Mouse (Mus musculus) stomach, embryonic 15.5 days (tissue): Measurements from ENCODE around the gene Tanc2. TPM values are rescaled to one million over a fixed set of nuclear protein-coding genes. Genes with fewer than 3 reads are reported as not detected.

Experiments used
- ATAC-seq: fragments of 200-750 bp; cut with Nextera tagmentation; 2 replicates; pipeline ENCODE4 v1.8.0; 2017; ENCODE audit warnings: low read depth, moderate number of reproducible peaks, moderate TSS enrichment; ENCODE audit not compliant: insufficient read depth, low FRiP score
- H3K27ac ChIP-seq: fragments of 300-500 bp; sonication (generic); 2 replicates; pipeline ENCODE4 v1.5.1; 2015; ENCODE audit warnings: mild to moderate bottlenecking, inconsistent platforms
- H3K27me3 ChIP-seq: fragments of 300-500 bp; sonication (generic); replicated peaks from 2 replicates; pipeline ENCODE4 v1.6.1; 2015; ENCODE audit warnings: inconsistent platforms
- H3K36me3 ChIP-seq: fragments of 300-500 bp; sonication (generic); 2 replicates; pipeline ENCODE4 v1.6.1; 2015; ENCODE audit warnings: inconsistent platforms
- H3K4me1 ChIP-seq: fragments of 300-500 bp; sonication (generic); 2 replicates; pipeline ENCODE4 v1.6.1; 2015; ENCODE audit warnings: inconsistent platforms
- H3K4me2 ChIP-seq: fragments of 300-500 bp; sonication (generic); 2 replicates; pipeline ENCODE4 v1.6.1; 2015; ENCODE audit warnings: mild to moderate bottlenecking, inconsistent platforms
- H3K4me3 ChIP-seq: fragments of 300-500 bp; sonication (generic); replicated peaks from 2 replicates; pipeline ENCODE4 v1.5.1; 2015; ENCODE audit warnings: inconsistent platforms
- H3K9ac ChIP-seq: fragments of 300-500 bp; sonication (generic); 2 replicates; pipeline ENCODE4 v1.6.1; 2015; ENCODE audit warnings: inconsistent platforms
- H3K9me3 ChIP-seq: fragments of 300-500 bp; sonication (generic); 2 replicates; pipeline ENCODE4 v1.6.1; 2016; ENCODE audit warnings: inconsistent platforms
- whole genome bisulfite sequencing: fragments of 180-500 bp; shearing (Covaris S2); methylation state at CpG from one replicate; pipeline ENCODE4 v1.1.7; 2015; 5-methylcytosine and 5-hydroxymethylcytosine counted together
- polyA plus RNA-seq: library from polyadenylated mRNA; unstranded; fragments of >200 nt; fragmentation: Nextera tagmentation; extraction: Ambion mirVana; gene quantifications from 2 replicates; pipeline ENCODE4 v1.2.1, GENCODE M21; 2015

The Tanc2 gene
- polyA plus RNA-seq, 1 experiment from 2014 or later: 9.6 TPM

DNA sequence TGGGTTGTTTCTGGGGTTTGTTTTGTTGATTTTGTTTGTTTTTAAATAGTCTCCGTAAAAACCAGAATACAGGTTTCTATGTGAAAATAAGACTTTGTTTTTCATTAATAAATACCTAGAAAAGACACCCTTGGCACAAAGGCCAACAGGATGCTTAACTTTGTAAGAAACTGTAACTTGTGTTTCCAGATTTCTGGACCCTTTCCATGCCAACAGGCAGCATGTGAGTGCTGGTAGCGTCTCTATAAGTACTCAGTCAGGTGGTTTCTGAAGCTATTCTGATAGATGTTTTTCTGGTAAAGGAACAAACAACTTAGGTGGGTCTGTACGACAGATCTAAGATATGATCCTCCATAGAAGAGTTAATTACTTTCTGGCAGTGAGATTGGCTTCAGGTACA lies 26.2 kb upstream of the Tanc2 start:
- Histone ChIP-seq H3K9ac (no peak overlapping the region), H3K4me2 (no peak overlapping the region), H3K4me1 (no peaks in the 10 kb centered on the region), H3K9me3 (no peaks in the 10 kb centered on the region), H3K4me3 (no peak overlapping the region), H3K36me3 (no peaks in the 10 kb centered on the region), H3K27ac (no peak overlapping the region), H3K27me3 (no peaks in the 10 kb centered on the region)
- no peak for ATAC-seq
- 86% methylated on average over 3 of the region's 3 CpGs for WGBS

DNA sequence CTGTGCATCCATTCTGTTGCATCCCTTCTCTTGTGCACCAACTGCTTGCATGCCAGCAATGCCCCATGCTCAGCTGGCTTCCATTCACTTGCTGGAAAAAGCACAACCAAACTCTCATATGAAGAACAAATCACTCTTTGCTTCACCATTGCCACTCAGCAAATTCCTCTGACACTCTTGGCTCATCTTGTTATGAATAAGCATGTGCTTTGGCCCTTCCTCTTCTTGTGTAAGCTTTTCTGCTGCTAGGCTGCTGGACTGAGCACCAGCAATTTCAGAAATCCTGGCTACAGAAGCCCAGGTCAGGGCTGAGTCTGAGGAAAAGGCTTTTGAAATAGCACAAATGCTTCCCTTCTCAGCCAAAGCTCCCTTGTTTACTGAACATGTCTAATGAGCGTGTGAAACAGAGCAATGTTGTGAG lies 22.6 kb upstream of the Tanc2 start:
- H3K4me2 ChIP-seq: no peak overlapping the region
- no peaks in the 10 kb centered on the region for H3K27me3 ChIP-seq
- 28% methylated on average over 1 of the region's 1 CpGs for whole genome bisulfite sequencing
- no peak overlapping the region for H3K27ac ChIP-seq
- no peaks in the 10 kb centered on the region for H3K36me3 ChIP-seq
- H3K9ac ChIP-seq: no peak overlapping the region
- H3K4me1 ChIP-seq: no peaks in the 10 kb centered on the region
- H3K9me3 ChIP-seq: no peaks in the 10 kb centered on the region
- no peak overlapping the region for H3K4me3 ChIP-seq
- no peak for ATAC-seq

DNA sequence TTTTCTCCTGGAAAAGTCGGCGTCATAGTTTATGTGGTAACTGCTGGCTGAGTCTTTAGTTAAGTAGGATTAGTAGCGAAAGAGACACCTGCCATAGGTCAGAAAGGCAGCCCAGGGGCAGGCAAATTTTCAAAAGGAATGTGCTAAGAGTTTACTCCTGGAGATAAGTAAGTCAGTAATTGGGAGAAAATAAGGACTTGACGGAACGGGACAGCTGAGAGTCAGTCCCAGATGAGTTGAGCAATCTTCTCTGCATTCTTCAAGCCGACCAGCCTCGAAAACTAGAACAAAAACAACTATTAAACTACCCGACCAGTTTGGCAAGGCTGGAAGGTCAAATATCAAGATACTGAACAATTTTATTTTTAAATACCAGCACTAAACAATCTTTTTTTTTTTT lies 17.8 kb upstream of the Tanc2 start:
- no peak for ATAC-seq

DNA sequence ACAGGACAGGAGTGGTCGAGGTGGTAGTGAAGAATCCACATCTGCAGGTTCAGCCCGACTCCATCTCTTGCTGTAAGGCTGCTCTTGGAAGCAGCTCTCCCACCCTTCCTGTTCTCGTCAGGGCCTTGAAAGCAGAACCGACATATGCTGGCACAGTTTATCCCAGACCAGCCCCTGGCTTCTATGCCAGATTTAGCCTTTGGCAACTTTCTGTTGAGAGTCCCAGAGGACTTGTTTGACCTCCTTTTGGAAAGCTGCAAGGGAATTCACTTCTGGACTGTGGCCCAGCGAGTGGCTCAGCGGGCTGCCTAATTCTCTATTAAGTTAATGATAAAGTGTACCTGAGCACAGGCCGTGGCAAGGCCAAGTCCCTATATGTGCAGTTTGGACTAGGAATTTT lies 15.5 kb upstream of the Tanc2 start:
- H3K4me1 ChIP-seq: no peaks in the 10 kb centered on the region
- no peak for ATAC-seq
- H3K4me3 ChIP-seq: no peak overlapping the region
- H3K27me3 ChIP-seq: no peaks in the 10 kb centered on the region
- H3K9ac ChIP-seq: no peak overlapping the region
- H3K9me3 ChIP-seq: no peaks in the 10 kb centered on the region
- no peak overlapping the region for H3K27ac ChIP-seq
- H3K36me3 ChIP-seq: no peaks in the 10 kb centered on the region
- 62% methylated on average over 7 of the region's 7 CpGs for WGBS
- H3K4me2 ChIP-seq: no peak overlapping the region

More for the DNA sequence above, 17.8 kb upstream of the Tanc2 start:
- Histone ChIP-seq H3K9ac (no peak overlapping the region), H3K4me2 (no peak overlapping the region), H3K27me3 (no peaks in the 10 kb centered on the region), H3K36me3 (no peaks in the 10 kb centered on the region), H3K4me3 (no peak overlapping the region), H3K27ac (no peak overlapping the region), H3K9me3 (no peaks in the 10 kb centered on the region), H3K4me1 (no peaks in the 10 kb centered on the region)
- 39% methylated on average over 8 of the region's 8 CpGs for WGBS

DNA sequence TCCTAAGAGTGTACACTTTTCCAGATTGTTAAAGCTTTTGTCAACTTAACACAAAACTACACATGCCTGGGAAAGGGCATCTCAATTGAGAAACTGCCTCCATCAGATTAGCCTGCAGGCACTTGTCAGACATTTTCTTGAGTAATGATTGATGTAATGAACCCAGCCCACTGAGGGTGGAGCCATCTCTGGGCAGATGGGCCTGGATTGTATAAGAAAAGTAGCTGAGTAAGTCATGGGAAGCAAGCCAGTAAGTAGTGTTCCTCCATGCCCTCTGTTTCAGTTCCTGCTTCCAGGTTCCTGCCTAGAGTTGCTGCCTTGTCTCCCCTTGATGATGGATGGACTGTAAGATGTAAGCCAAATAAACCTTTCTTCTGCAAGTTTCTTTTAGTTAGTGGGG lies 12.6 kb upstream of the Tanc2 start:
- no peaks in the 10 kb centered on the region for H3K27me3 ChIP-seq
- no peak overlapping the region for H3K4me3 ChIP-seq
- ATAC-seq: no peak
- H3K4me1 ChIP-seq: no peaks in the 10 kb centered on the region
- no peak overlapping the region for H3K4me2 ChIP-seq
- no peaks in the 10 kb centered on the region for H3K36me3 ChIP-seq
- H3K27ac ChIP-seq: no peak overlapping the region
- no peak overlapping the region for H3K9ac ChIP-seq
- H3K9me3 ChIP-seq: no peaks in the 10 kb centered on the region

DNA sequence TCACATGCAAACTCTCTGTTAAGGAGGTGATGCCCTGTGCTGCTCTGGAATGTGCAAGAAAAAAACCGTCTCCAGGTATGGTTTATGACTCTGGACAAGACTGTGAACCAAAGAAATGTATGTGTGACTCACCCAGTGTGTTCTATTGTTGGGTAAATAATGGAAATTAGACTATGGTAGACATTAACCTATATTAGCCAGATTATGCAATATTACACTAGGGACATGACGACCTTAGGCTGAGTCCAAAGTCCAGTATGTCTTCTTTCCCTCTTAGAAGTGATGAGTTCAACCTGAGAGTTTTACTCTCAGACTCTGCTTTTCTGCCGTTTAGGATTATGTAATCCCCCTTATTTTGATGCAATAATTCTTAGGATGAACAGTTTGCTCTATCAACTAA lies 7.8 kb upstream of the Tanc2 start:
- H3K27me3 ChIP-seq: no peaks in the 10 kb centered on the region
- no peaks in the 10 kb centered on the region for H3K4me1 ChIP-seq
- no peak overlapping the region for H3K4me2 ChIP-seq
- 82% methylated on average over 3 of the region's 3 CpGs for WGBS
- no peaks in the 10 kb centered on the region for H3K9me3 ChIP-seq
- H3K4me3 ChIP-seq: no peak overlapping the region
- no peak overlapping the region for H3K9ac ChIP-seq
- H3K36me3 ChIP-seq: no peaks in the 10 kb centered on the region
- no peak overlapping the region for H3K27ac ChIP-seq
- no peak for ATAC-seq

DNA sequence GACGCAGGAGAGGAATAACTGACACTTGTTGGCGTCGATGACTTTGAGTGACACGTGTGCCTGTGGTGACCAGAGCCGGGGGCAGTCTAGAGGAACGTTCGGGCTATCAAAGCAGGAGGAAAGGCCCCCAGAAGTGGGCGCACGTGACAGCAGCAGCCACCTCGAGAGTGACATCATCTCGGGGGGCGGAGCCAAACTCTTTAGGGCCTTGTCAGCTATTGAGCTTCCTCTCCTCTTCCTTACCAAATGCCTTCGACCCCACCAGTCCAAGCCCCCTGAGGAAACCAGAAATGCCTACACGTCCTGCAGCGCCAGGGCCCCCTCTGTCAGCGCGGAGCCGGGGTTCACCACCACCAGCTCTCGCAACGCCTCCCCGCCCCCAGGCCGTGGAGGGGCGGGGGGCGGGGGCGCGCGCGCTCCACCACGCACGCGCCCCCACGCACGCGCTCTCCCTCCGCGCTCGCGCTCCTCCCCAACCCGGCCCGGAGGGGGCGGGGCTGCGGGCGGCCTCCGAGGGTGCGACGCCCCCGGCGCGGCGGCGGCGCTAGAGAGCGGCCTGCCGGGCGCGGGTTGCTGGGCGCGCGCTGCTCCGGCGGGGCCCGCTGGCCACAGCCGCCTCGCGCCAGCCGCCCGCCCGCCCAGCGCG lies 432 bp upstream of the Tanc2 start:
- peak overlapping the region; percentile 94 for H3K9ac ChIP-seq
- H3K4me3 ChIP-seq: peak overlapping the region; percentile 89
- peak overlapping the region; percentile 89 for H3K4me2 ChIP-seq
- H3K4me1 ChIP-seq: no peaks in the 10 kb centered on the region
- no peaks in the 10 kb centered on the region for H3K9me3 ChIP-seq
- H3K36me3 ChIP-seq: no peaks in the 10 kb centered on the region
- peak; percentile 93 for ATAC-seq
- 0% methylated on average over 47 of the region's 70 CpGs for WGBS
- H3K27me3 ChIP-seq: no peaks in the 10 kb centered on the region
- H3K27ac ChIP-seq: peak overlapping the region; percentile 75

DNA sequence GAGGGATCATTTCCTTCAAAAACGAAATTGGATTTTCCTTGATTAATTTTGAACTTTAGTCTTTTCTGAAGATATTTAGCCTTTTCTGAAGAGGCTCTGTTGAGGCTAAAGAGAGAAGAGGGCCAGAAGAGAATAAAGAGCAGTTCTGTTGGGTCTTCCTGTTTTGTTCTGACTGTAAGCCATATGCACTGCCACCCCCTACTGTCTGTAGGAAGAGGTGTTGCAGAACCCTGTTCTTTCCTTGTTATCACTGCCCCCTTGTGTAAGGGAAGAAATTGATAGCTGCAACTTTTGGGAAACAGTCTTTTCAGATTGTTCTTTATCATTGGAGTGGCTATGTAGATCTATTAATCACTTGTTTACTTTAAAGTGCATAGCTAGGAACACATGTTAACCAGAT lies 2.1 kb downstream of the Tanc2 start:
- Histone ChIP-seq H3K9me3 (no peaks in the 10 kb centered on the region), H3K4me3 (no peak overlapping the region), H3K4me2 (no peak overlapping the region), H3K9ac (no peak overlapping the region), H3K4me1 (no peaks in the 10 kb centered on the region), H3K27me3 (no peaks in the 10 kb centered on the region), H3K36me3 (no peaks in the 10 kb centered on the region), H3K27ac (no peak overlapping the region)
- ATAC-seq: no peak
- WGBS: 21% methylated on average over 1 of the region's 1 CpGs

DNA sequence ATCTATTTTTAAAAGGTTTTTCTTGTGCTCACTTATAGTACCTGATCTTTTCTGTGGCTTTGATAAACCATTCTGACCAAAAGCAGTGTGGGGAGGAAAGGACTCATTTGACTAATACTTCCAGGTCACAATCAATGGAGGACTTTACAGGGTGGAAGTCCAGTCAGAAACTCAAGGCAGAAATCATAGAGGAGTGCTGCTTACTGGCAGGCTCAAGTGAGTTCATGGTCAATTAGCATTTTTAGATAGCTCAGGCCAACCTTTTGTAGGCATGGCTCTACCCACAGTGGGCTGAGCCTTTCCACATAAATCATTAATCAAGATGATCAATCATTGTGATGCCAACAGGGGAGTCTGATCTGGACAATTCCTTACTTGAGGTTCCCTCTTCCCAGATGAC lies 12.4 kb downstream of the Tanc2 start:
- Histone ChIP-seq H3K27me3 (no peaks in the 10 kb centered on the region), H3K36me3 (no peaks in the 10 kb centered on the region), H3K4me1 (no peaks in the 10 kb centered on the region), H3K4me3 (no peak overlapping the region), H3K9ac (no peak overlapping the region), H3K27ac (no peak overlapping the region), H3K4me2 (no peak overlapping the region), H3K9me3 (no peaks in the 10 kb centered on the region)
- no peak for ATAC-seq

DNA sequence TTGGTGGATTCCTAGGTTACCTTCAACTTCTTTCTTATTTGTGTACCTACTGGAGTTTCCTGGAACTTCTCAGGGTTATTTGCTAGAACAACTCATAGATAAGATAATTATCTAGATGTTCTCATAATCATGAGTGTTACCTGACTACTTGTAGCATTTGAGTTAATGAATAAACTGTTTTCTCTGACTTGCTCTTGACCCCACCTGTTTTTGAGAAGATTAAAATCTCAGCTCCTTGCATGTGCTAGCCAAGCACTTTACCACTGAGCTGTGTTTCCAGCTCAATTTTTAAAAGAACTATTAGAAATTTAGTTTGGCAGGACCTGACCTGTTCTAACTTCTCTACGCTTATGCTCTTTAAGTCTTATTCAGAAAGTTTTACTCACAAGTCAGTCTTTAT lies 36.4 kb downstream of the Tanc2 start:
- no peak overlapping the region for H3K4me3 ChIP-seq
- H3K9me3 ChIP-seq: no peaks in the 10 kb centered on the region
- WGBS: 85% methylated on average over 1 of the region's 1 CpGs
- no peak for ATAC-seq
- H3K27ac ChIP-seq: no peak overlapping the region
- H3K4me2 ChIP-seq: no peak overlapping the region
- H3K36me3 ChIP-seq: no peaks in the 10 kb centered on the region
- no peaks in the 10 kb centered on the region for H3K27me3 ChIP-seq
- no peak overlapping the region for H3K9ac ChIP-seq
- H3K4me1 ChIP-seq: no peaks in the 10 kb centered on the region

DNA sequence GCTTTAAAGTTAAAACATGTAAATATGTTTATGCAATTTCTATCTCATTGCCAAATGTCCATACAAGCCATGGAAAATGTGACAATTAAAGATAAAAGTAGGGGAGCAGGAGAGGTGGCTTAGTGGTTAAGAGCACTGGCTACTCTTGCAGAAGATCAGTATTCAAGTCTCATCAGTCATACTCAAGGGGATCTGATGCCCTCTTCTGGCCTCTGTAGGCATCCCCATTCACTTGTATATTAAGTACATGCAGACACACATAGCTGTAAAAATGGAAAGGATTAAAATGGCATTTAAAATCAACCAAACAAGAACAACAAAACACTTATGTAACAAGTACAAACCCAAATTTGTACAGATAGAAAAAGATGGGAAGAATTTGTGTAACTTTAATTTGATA lies 54.2 kb downstream of the Tanc2 start:
- no peak for ATAC-seq
- no peak overlapping the region for H3K27ac ChIP-seq
- H3K27me3 ChIP-seq: no peaks in the 10 kb centered on the region
- H3K4me1 ChIP-seq: no peaks in the 10 kb centered on the region
- H3K9me3 ChIP-seq: no peaks in the 10 kb centered on the region
- no peak overlapping the region for H3K4me3 ChIP-seq
- no peak overlapping the region for H3K9ac ChIP-seq
- no peaks in the 10 kb centered on the region for H3K36me3 ChIP-seq
- H3K4me2 ChIP-seq: no peak overlapping the region

DNA sequence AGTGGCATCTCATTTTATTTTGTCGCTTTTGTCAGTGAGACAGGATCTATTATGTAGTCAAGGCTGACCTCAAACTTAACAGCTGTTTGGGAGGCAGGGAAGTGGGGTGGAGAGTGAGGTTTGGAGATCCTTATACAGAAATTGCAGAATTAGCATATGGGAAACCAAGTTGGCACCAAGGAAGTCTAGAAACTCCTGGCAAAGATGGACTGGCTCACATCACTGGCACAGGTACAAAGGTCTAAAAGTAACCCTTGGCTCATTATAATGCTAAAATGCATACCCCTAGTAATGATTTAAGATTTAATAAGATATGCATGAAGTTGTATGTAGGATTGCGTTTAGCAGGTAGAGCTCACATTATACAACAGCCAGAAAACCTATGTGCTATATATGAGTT lies 58.2 kb downstream of the Tanc2 start:
- Histone ChIP-seq H3K27ac (no peak overlapping the region), H3K4me1 (no peaks in the 10 kb centered on the region), H3K9ac (no peak overlapping the region), H3K27me3 (no peaks in the 10 kb centered on the region), H3K9me3 (no peaks in the 10 kb centered on the region), H3K4me3 (no peak overlapping the region), H3K36me3 (no peaks in the 10 kb centered on the region), H3K4me2 (no peak overlapping the region)
- ATAC-seq: no peak
- 92% methylated on average over 2 of the region's 2 CpGs for WGBS

DNA sequence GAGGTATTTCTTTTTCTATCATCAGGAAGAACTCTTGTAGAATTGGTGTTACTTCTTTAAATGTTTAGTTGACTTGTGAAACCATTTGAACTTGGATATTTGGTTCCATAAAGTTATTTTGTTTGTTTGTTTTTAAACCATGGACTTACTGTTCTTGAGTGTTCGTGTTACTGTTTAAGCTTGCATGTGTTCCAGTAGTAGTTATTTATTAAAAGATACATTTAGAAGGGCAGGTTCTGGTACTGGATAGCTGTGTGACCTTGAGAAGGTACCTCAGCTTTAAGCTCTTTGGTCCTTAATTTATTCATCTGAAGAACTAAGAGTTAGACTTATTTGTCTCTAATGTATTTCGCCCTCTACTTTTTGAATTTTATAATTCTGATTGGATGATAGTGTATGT lies 64.8 kb downstream of the Tanc2 start:
- WGBS: 77% methylated on average over 2 of the region's 2 CpGs
- H3K4me3 ChIP-seq: no peak overlapping the region
- no peaks in the 10 kb centered on the region for H3K36me3 ChIP-seq
- H3K27ac ChIP-seq: no peak overlapping the region
- no peak overlapping the region for H3K9ac ChIP-seq
- no peak overlapping the region for H3K4me2 ChIP-seq
- no peaks in the 10 kb centered on the region for H3K9me3 ChIP-seq
- no peak for ATAC-seq
- no peaks in the 10 kb centered on the region for H3K4me1 ChIP-seq
- no peaks in the 10 kb centered on the region for H3K27me3 ChIP-seq
